Mouse (Mus musculus): ENCODE results near the gene Specc1. TPM values are rescaled to one million over a fixed set of nuclear protein-coding genes. Genes with fewer than 3 reads are reported as not detected.

Gene Specc1
- total RNA-seq, 2 experiments from 2014 or later: 4.7 to 6.1 TPM

GRCm38 (mm10) chr11:62103380-62103911 lies 146.9 kb downstream of the Specc1 start:
- no peak for DNase-seq

- DNase-seq: no peak
Observed at GRCm38 (mm10) chr11:62106401-62106871, 149.9 kb downstream of the Specc1 start.

- no peak for DNase-seq
Observed at GRCm38 (mm10) chr11:62107272-62107836, 150.8 kb downstream of the Specc1 start.

- no peak for DNase-seq
Observed at GRCm38 (mm10) chr11:62118561-62118960, 162.0 kb downstream of the Specc1 start.

- no peak for DNase-seq
Observed at GRCm38 (mm10) chr11:62119871-62120270, 163.3 kb downstream of the Specc1 start.

GRCm38 (mm10) chr11:62121365-62121764 lies 164.8 kb downstream of the Specc1 start:
- DNase-seq: no peak

- DNase-seq: peak; percentile 74 to 96
Observed at GRCm38 (mm10) chr11:62127692-62128091, 171.1 kb downstream of the Specc1 start.

- no peak for DNase-seq
Observed at GRCm38 (mm10) chr11:62128197-62128596, 171.6 kb downstream of the Specc1 start.

GRCm38 (mm10) chr11:62130191-62130590 lies 173.6 kb downstream of the Specc1 start:
- DNase-seq: peak in 1 of 2 experiments; percentile 2

- DNase-seq: no peak
Observed at GRCm38 (mm10) chr11:62130685-62131295, 174.2 kb downstream of the Specc1 start.

- no peak for DNase-seq
Observed at GRCm38 (mm10) chr11:62131601-62132000, 175.0 kb downstream of the Specc1 start.

GRCm38 (mm10) chr11:62134191-62134590 lies 177.6 kb downstream of the Specc1 start:
- no peak for DNase-seq

- DNase-seq: peak; percentile 14 to 38
Observed at GRCm38 (mm10) chr11:62145216-62146110, 188.9 kb downstream of the Specc1 start.

- DNase-seq: no peak
Observed at GRCm38 (mm10) chr11:62146661-62147060, 190.1 kb downstream of the Specc1 start.

GRCm38 (mm10) chr11:62148026-62148425 lies 191.5 kb downstream of the Specc1 start:
- DNase-seq: no peak

- DNase-seq: no peak
Observed at GRCm38 (mm10) chr11:62148449-62148848, 191.9 kb downstream of the Specc1 start.

GRCm38 (mm10) chr11:62153057-62153456 lies 196.5 kb downstream of the Specc1 start:
- DNase-seq: no peak

GRCm38 (mm10) chr11:62159803-62160202 lies 203.2 kb downstream of the Specc1 start:
- no peak for DNase-seq

GRCm38 (mm10) chr11:62161450-62161849 lies 204.9 kb downstream of the Specc1 start:
- no peak for DNase-seq

GRCm38 (mm10) chr11:62164357-62164756 lies 207.8 kb downstream of the Specc1 start:
- DNase-seq: no peak

GRCm38 (mm10) chr11:62166503-62166902 lies 209.9 kb downstream of the Specc1 start:
- DNase-seq: no peak

- no peak for DNase-seq
Observed at GRCm38 (mm10) chr11:62168146-62168545, 211.6 kb downstream of the Specc1 start.

Measured in heart, adult 18-20 months (tissue).